Mouse (Mus musculus) spleen, adult 2 months (tissue): ENCODE measurements around the gene Mrpl27.

ENCODE experiments used
- CTCF ChIP-seq: fragments of 200-500 bp; IDR thresholded peaks from 2 replicates; pipeline ENCODE4 v1.5.1; 2011; ENCODE audit warnings: mild to moderate bottlenecking, inconsistent platforms; ENCODE audit not compliant: insufficient read depth, insufficient read length, insufficient replicate concordance; ENCODE audit errors: extremely low read depth
- POLR2A ChIP-seq: fragments of 200-500 bp; IDR thresholded peaks from 2 replicates; pipeline ENCODE4 v1.6.1; 2011; ENCODE audit warnings: low read depth, low read length, inconsistent platforms

DNA sequence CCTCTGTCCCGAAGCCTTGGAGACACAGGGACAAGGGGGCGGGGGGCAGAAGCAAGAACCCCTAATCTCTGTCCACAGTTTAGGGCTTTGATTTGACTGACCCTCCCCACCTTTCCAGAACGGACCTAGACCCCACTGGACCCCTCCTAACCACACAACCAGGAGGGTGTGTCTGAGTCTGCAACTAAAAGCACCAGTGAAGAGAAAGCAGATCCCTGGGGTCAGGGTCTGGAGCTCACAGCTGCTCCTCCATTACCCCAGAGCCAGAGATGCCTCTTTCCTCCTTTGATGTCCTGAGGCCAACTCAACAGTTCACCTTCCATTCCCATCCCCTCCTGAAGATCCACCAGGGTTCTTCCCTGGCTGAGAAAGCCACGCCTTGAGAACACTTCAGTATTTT lies 22.7 kb downstream of the Mrpl27 start:
- no peak for TF ChIP-seq CTCF
- TF ChIP-seq POLR2A: no peak
